Mouse (Mus musculus) midbrain, embryonic 10.5 days (tissue): ENCODE measurements at regions not wholly inside any gene's neighbourhood (a gene's known extent, or its start where the extent isn't known, plus 50 kb on each side); places are given as distances from the start of the nearest gene placed in this dataset.

Experiments
- DNase-seq: peaks from one replicate; pipeline ENCODE4 v3.0.0-alpha.2; 2017; ENCODE audit warnings: low spot score
- H3K27ac ChIP-seq: fragments of 300-500 bp; sonication (generic); replicated peaks from 2 replicates; pipeline ENCODE4 v1.5.1; 2016; ENCODE audit warnings: mild to moderate bottlenecking
- H3K27me3 ChIP-seq: fragments of 300-500 bp; sonication (generic); 2 replicates; pipeline ENCODE4 v1.6.1; 2016; ENCODE audit warnings: low read depth, mild to moderate bottlenecking; ENCODE audit not compliant: poor library complexity, severe bottlenecking
- H3K36me3 ChIP-seq: fragments of 300-500 bp; sonication (generic); 2 replicates; pipeline ENCODE4 v1.6.1; 2016; ENCODE audit warnings: mild to moderate bottlenecking, moderate library complexity
- H3K4me1 ChIP-seq: fragments of 300-500 bp; sonication (generic); 2 replicates; pipeline ENCODE4 v1.6.1; 2016
- H3K4me3 ChIP-seq: fragments of 300-500 bp; sonication (generic); 2 replicates; pipeline ENCODE4 v1.5.1; 2016; ENCODE audit warnings: mild to moderate bottlenecking, moderate library complexity
- H3K9me3 ChIP-seq: fragments of 300-500 bp; sonication (generic); replicated peaks from 2 replicates; pipeline ENCODE4 v1.6.1; 2016; ENCODE audit warnings: mild to moderate bottlenecking
- WGBS: fragments of 180-500 bp; shearing (Covaris S2); methylation state at CpG from one replicate; pipeline ENCODE4 v1.1.7; 2016; 5-methylcytosine and 5-hydroxymethylcytosine counted together

DNA sequence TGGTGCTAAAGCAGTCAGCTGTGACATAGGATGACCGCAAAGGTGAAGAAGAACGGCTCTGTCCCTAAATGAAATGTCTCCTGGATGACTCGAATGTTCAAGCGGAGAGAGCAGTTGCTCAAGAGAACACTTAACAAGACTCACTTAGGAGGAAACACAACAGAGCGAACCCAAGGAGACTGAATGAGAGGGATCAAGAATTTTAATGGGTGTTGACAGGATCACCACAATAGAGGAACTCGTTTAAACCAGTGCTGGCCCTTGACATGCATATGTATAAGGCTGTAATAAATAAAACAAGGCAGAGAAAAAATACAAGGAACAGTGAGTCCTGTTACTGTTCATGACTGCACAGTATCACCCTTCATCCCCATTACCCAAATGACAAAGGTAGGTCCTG lies 134.4 kb upstream of the Id4 start:
- H3K27ac ChIP-seq: no peak overlapping the region
- H3K9me3 ChIP-seq: no peaks in the 10 kb centered on the region

DNA sequence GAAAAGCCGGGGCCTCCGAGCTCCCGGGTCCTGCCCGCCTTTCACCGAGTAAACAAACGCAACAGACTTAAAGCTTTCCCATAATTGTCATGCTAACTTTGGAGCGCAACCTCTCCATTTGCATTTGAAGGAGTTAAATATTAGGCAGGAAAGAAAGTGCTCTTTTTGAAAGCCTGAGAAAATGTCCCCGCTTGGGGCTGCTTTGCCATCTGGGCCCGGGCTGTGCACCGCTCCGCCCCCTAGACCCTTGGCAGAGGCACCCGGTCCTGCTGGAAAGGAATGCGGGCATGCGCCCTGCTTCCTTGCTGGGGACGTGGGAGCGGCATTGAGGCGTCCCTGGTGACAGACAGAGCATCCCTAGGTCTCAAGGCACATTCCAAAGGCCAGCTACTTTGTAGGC lies 130.3 kb upstream of the Id4 start:
- Histone ChIP-seq H3K36me3 (no peaks in the 10 kb centered on the region), H3K27ac (peak overlapping the region; percentile 86), H3K4me3 (peak overlapping the region; percentile 42), H3K9me3 (no peaks in the 10 kb centered on the region), H3K27me3 (no peaks in the 10 kb centered on the region; the same call in 1 of the 2 replicates), H3K4me1 (peaks cover 54% of the 10 kb centered on the region)
- under 1% methylated on average over 17 of the region's 17 CpGs for WGBS
- peak; percentile 83 for DNase-seq

More for the DNA sequence above, 134.4 kb upstream of the Id4 start:
- 71% methylated on average over 6 of the region's 6 CpGs for WGBS
- Histone ChIP-seq H3K27me3 (no peaks in the 10 kb centered on the region; the same call in 1 of the 2 replicates), H3K36me3 (no peaks in the 10 kb centered on the region), H3K4me3 (no peak overlapping the region), H3K4me1 (peaks cover 43% of the 10 kb centered on the region)
- DNase-seq: no peak

- Histone ChIP-seq H3K27ac (peak overlapping the region; percentile 86), H3K4me3 (no peak overlapping the region), H3K4me1 (peaks cover 47% of the 10 kb centered on the region), H3K27me3 (no peaks in the 10 kb centered on the region; the same call in 1 of the 2 replicates), H3K36me3 (no peaks in the 10 kb centered on the region), H3K9me3 (no peaks in the 10 kb centered on the region)
- WGBS: 14% methylated on average over 5 of the region's 5 CpGs
- peak; percentile 13 for DNase-seq
These were observed 129.3 kb upstream of the Id4 start for GRCm38 (mm10) chr13:48131681-48132080.

- DNase-seq: no peak
- no peak overlapping the region for H3K27ac ChIP-seq
- H3K36me3 ChIP-seq: no peaks in the 10 kb centered on the region
- 0 out of 2 replicates have a peak, but pooled peaks cover 3% of the 10 kb centered on the region for H3K4me1 ChIP-seq
- H3K4me3 ChIP-seq: no peak overlapping the region
- 92% methylated on average over 5 of the region's 5 CpGs for WGBS
- no peaks in the 10 kb centered on the region for H3K9me3 ChIP-seq
- H3K27me3 ChIP-seq: no peaks in the 10 kb centered on the region
These were observed 115.1 kb upstream of the Id4 start for GRCm38 (mm10) chr13:48145976-48146375.

DNA sequence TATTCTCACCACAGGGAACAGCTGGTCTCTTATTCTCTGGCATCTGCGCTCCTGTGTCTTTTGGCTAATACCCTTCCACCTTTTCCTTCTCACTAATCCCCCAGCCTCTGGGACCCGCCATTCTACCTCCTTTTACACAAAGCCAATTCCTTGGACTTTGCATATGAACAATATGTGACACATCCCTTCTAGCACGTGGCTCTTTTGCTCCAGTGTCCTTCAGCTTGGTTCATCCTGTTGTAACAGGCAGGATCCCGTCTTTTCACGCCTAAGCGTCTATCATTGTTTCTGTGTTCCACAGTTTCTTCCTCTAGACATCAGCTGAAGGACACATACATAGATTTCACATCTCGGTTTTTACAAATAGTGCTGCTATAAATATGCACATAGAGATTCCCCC lies 114.0 kb upstream of the Id4 start:
- no peaks in the 10 kb centered on the region for H3K27me3 ChIP-seq
- WGBS: 72% methylated on average over 7 of the region's 7 CpGs

DNA sequence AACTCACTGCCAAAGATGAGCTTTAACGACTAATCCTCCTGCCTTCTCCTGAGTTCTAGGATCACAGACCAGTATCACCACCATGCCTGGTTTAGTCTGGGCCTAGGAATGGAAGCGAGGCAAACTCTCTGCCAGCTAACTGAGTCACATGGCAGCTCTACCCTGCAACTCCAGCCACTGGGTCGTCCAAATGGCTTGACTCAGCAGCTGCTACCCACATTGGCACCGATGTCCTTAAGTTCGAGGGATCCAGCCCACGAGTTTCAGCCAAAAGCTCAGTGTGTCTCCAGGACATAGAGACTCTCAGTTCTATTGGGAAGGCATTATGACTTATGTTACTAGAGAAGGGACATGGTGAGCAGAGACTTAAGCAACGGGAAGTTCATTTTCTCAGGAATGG lies 107.8 kb upstream of the Id4 start:
- no peak overlapping the region for H3K4me3 ChIP-seq
- peaks cover 38% of the 10 kb centered on the region for H3K4me1 ChIP-seq
- DNase-seq: no peak
- H3K27ac ChIP-seq: peak overlapping the region; percentile 83
- H3K27me3 ChIP-seq: no peaks in the 10 kb centered on the region
- H3K9me3 ChIP-seq: peaks cover 5% of the 10 kb centered on the region; the same call in 1 of the 2 replicates
- WGBS: 65% methylated on average over 7 of the region's 7 CpGs
- H3K36me3 ChIP-seq: no peaks in the 10 kb centered on the region

More for the DNA sequence above, 114.0 kb upstream of the Id4 start:
- no peak for DNase-seq
- H3K4me3 ChIP-seq: no peak overlapping the region
- H3K36me3 ChIP-seq: no peaks in the 10 kb centered on the region
- peaks cover 5% of the 10 kb centered on the region; the same call in 1 of the 2 replicates for H3K9me3 ChIP-seq
- H3K27ac ChIP-seq: no peak overlapping the region
- 0 out of 2 replicates have a peak, but pooled peaks cover 3% of the 10 kb centered on the region for H3K4me1 ChIP-seq

DNA sequence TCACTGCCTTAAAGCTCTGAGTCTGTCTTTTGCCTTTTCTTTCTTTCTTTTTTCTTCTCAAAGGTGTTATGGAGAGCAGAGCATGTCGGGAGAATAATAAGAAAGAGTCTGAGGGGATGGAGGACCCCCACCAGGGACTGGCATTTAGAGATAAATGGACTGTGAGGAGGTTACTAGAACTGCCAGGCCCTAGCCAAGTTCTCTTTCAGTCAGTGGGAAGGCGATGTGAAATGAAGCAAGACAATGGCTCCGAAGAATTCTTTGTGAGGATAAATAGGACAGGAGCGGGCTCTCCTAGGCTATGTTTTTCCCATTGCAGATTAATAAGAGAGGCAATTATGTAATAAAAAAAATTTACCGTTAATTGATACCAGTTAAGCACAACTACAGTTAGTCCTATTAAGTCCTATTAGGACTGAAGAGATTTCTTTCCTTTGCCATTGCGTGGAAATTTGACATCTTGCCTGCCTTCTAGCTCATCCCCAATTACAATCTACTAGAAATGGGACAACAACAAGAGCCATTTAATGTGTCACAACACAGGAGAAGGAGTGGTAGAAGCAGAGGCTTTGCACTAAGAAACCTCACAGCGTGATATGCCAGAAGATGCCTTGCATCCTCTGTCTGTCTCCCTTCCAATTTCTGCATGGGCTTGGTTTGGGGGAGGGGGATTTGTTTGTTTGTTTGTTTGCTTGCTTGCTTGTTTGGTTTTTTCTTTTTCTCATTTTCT lies 107.2 kb upstream of the Id4 start:
- no peaks in the 10 kb centered on the region for H3K27me3 ChIP-seq
- no peak overlapping the region for H3K4me3 ChIP-seq
- H3K4me1 ChIP-seq: peaks cover 44% of the 10 kb centered on the region
- WGBS: 41% methylated on average over 7 of the region's 7 CpGs
- no peaks in the 10 kb centered on the region for H3K36me3 ChIP-seq
- peak overlapping the region; percentile 83 for H3K27ac ChIP-seq
- peaks cover 5% of the 10 kb centered on the region; the same call in 1 of the 2 replicates for H3K9me3 ChIP-seq
- DNase-seq: no peak

GRCm38 (mm10) chr13:48154414-48155105 lies 106.5 kb upstream of the Id4 start:
- Histone ChIP-seq H3K27me3 (no peaks in the 10 kb centered on the region), H3K4me3 (no peak overlapping the region), H3K36me3 (no peaks in the 10 kb centered on the region), H3K9me3 (peaks cover 5% of the 10 kb centered on the region; the same call in 1 of the 2 replicates), H3K27ac (peak overlapping the region; percentile 83), H3K4me1 (peaks cover 51% of the 10 kb centered on the region)
- WGBS: 27% methylated on average over 6 of the region's 6 CpGs
- DNase-seq: no peak

- Histone ChIP-seq H3K36me3 (no peaks in the 10 kb centered on the region), H3K4me1 (peaks cover 61% of the 10 kb centered on the region), H3K27ac (peak overlapping the region; percentile 83)
These were observed 101.8 kb upstream of the Id4 start for GRCm38 (mm10) chr13:48159020-48159910.

DNA sequence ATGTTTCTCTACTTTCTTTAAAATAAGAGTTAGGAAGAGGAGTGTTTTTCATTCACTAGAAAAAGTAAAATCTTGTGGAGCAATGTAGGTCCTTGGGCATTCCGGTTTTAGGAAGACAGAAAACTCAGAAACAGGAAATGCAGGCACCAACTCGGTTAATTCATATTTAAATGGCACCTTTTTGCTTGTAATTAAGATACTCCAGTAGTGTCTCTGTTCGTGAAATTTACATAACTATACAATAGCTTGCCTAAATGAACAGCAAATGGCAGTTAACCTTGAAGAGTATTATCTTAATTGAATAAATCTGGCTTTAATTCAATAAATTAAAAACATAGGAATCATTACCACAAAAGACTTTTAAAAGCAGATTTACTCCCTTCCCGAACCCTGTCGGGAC lies 100.9 kb upstream of the Id4 start:
- no peak for DNase-seq
- H3K4me3 ChIP-seq: no peak overlapping the region
- no peaks in the 10 kb centered on the region for H3K36me3 ChIP-seq
- peaks cover 52% of the 10 kb centered on the region for H3K4me1 ChIP-seq
- WGBS: 63% methylated on average over 5 of the region's 5 CpGs
- H3K9me3 ChIP-seq: no peaks in the 10 kb centered on the region
- H3K27me3 ChIP-seq: no peaks in the 10 kb centered on the region
- peak overlapping the region; percentile 83 for H3K27ac ChIP-seq

More at GRCm38 (mm10) chr13:48159020-48159910, 101.8 kb upstream of the Id4 start:
- Histone ChIP-seq H3K9me3 (no peaks in the 10 kb centered on the region), H3K4me3 (peak overlapping the region; percentile 32), H3K27me3 (no peaks in the 10 kb centered on the region)
- DNase-seq: peak; percentile 72
- 29% methylated on average over 15 of the region's 15 CpGs for WGBS

- no peak overlapping the region for H3K4me3 ChIP-seq
- no peaks in the 10 kb centered on the region for H3K36me3 ChIP-seq
- peak overlapping the region; percentile 83 for H3K27ac ChIP-seq
- WGBS: 49% methylated on average over 9 of the region's 9 CpGs
- H3K27me3 ChIP-seq: no peaks in the 10 kb centered on the region
- no peaks in the 10 kb centered on the region for H3K9me3 ChIP-seq
- no peak for DNase-seq
- peaks cover 41% of the 10 kb centered on the region for H3K4me1 ChIP-seq
These were observed 99.7 kb upstream of the Id4 start for GRCm38 (mm10) chr13:48161339-48161738.

DNA sequence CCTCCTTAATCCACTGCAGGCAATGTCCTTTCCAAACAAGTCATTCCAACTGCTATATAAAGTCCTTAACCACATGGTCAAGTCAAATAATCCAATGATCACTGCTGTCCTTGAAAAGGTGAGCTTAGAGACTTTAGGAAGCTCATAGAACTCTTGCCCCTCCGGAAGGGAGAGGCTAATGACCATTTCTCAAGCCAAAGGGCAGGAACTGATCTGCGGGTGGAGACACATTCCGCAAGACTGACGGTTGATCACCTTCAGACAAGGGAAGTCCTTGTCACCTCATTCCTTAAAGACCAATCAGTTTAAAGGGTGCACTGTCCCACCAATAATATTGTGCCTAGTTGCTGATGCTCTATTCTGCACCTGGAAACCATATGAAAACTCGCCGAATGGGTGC lies 96.4 kb upstream of the Id4 start:
- Histone ChIP-seq H3K9me3 (no peaks in the 10 kb centered on the region), H3K36me3 (no peaks in the 10 kb centered on the region), H3K4me1 (peaks cover 37% of the 10 kb centered on the region), H3K4me3 (no peak overlapping the region), H3K27me3 (no peaks in the 10 kb centered on the region), H3K27ac (no peak overlapping the region)
- no peak for DNase-seq
- 94% methylated on average over 6 of the region's 6 CpGs for WGBS
